Mouse (Mus musculus) layer of hippocampus, adult 2 months (tissue): ENCODE measurements at regions not wholly inside any gene's neighbourhood (a gene's known extent, or its start where the extent isn't known, plus 50 kb on each side); places are given as distances from the start of the nearest gene placed in this dataset.
A peak's percentile ranks its signal among the peaks of the same experiment; 100 is the strongest.

Experiments used
- DNase-seq, 2 experiments: peaks; one replicate each; pipeline ENCODE4 v3.0.0; 2022; ENCODE audit warnings: low spot score in 2 of 2
- H3K27ac ChIP-seq: fragments of 200-600 bp; 2 replicates; pipeline ENCODE4 v1.8.1; 2022
- H3K4me3 ChIP-seq: fragments of 200-600 bp; 2 replicates; pipeline ENCODE4 v1.8.1; 2022; ENCODE audit warnings: mild to moderate bottlenecking
- CTCF ChIP-seq: fragments of 200-600 bp; conservative IDR thresholded peaks from 2 replicates; pipeline ENCODE4 v1.8.1; 2022; ENCODE audit warnings: antibody characterized with exemption, mild to moderate bottlenecking, moderate library complexity
- microRNA-seq, 2 experiments: library from miRNA; unstranded; fragments of <30 nt; microRNA quantifications; one replicate each; pipeline ENCODE4 v1.2.0; 2021

- Histone ChIP-seq H3K4me3 (no peak overlapping the region), H3K27ac (no peak overlapping the region)
- TF ChIP-seq CTCF = no peak
- DNase-seq = no peak
Measured at GRCm38 (mm10) chr12:110219750-110220149, 59.1 kb upstream of the Dio3 start.

- DNase-seq = no peak
- no peak for TF ChIP-seq CTCF
- Histone ChIP-seq H3K4me3 (no peak overlapping the region), H3K27ac (no peak overlapping the region)
Measured at GRCm38 (mm10) chr12:110220516-110220915, 58.4 kb upstream of the Dio3 start.

GRCm38 (mm10) chr12:110221184-110221583 lies 57.7 kb upstream of the Dio3 start:
- Histone ChIP-seq H3K4me3 (no peak overlapping the region), H3K27ac (no peak overlapping the region)
- TF ChIP-seq CTCF = no peak
- DNase-seq = no peak

- Histone ChIP-seq H3K4me3 (no peak overlapping the region), H3K27ac (no peak overlapping the region)
- DNase-seq = no peak
- no peak for TF ChIP-seq CTCF
Measured at GRCm38 (mm10) chr12:110221679-110222078, 57.2 kb upstream of the Dio3 start.

GRCm38 (mm10) chr12:110224250-110224649 lies 54.6 kb upstream of the Dio3 start:
- no peak overlapping the region for H3K27ac ChIP-seq
- no peak overlapping the region for H3K4me3 ChIP-seq
- no peak for TF ChIP-seq CTCF
- DNase-seq = no peak

GRCm38 (mm10) chr12:110228011-110228411 lies 50.9 kb upstream of the Dio3 start:
- Histone ChIP-seq H3K27ac (peak overlapping the region; percentile 86), H3K4me3 (no peak overlapping the region)
- DNase-seq = peak; percentile 63 to 83
- TF ChIP-seq CTCF = no peak

Small RNA genes in the stretch of these regions (microRNA-seq; reads per million reads assigned to microRNA genes)
- 0 reads per million in 2 experiments for gene Gm24321
- gene Gm25252 = 0 reads per million in 2 experiments
- gene Gm25750 = 0 reads per million in 2 experiments
- 0 reads per million in 2 experiments for gene Gm27379
- 0 reads per million in 2 experiments for gene Gm44322
- 40.0 to 53.7 reads per million in 2 experiments for gene Mir1193
- 0.32 to 1.1 reads per million in 2 experiments for gene Mir1197
- gene Mir134 = 398 to 461 reads per million in 2 experiments
- 1,073 to 1,546 reads per million in 2 experiments for gene Mir154
- 0 reads per million in 2 experiments for gene Mir299a
- gene Mir299b = 0 reads per million in 2 experiments
- 558 to 717 reads per million in 2 experiments for gene Mir300
- 94.4 to 123 reads per million in 2 experiments for gene Mir3072
- 949 to 1,214 reads per million in 2 experiments for gene Mir323
- gene Mir329 = 243 to 382 reads per million in 2 experiments
- 2,574 to 3,680 reads per million in 2 experiments for gene Mir369
- gene Mir376a = 0 reads per million in 2 experiments
- 169 to 177 reads per million in 2 experiments for gene Mir376b
- gene Mir376c = 511 to 680 reads per million in 2 experiments
- gene Mir377 = 64.5 to 143 reads per million in 2 experiments
- 6,036 to 7,016 reads per million in 2 experiments for gene Mir379
- 0 reads per million in 2 experiments for gene Mir380
- gene Mir381 = 540 to 1,139 reads per million in 2 experiments
- gene Mir382 = 7,424 to 8,621 reads per million in 2 experiments
- gene Mir409 = 0 reads per million in 2 experiments
- gene Mir410 = 108 to 141 reads per million in 2 experiments
- gene Mir411 = 7,847 to 8,606 reads per million in 2 experiments
- 95.4 to 119 reads per million in 2 experiments for gene Mir412
- gene Mir453 = 0 reads per million in 2 experiments
- gene Mir485 = 1,925 to 2,647 reads per million in 2 experiments
- 4,498 to 9,123 reads per million in 2 experiments for gene Mir487b
- gene Mir494 = 18.9 to 22.6 reads per million in 2 experiments
- gene Mir495 = 123 to 135 reads per million in 2 experiments
- gene Mir496a = 149 to 187 reads per million in 2 experiments
- gene Mir539 = 0 reads per million in 2 experiments
- gene Mir541 = 4,464 to 4,612 reads per million in 2 experiments
- gene Mir543 = 267 to 753 reads per million in 2 experiments
- gene Mir544 = 5.9 to 7.0 reads per million in 2 experiments
- 0 reads per million in 2 experiments for gene Mir654
- 352 to 361 reads per million in 2 experiments for gene Mir666
- 562 to 722 reads per million in 2 experiments for gene Mir667
- 1,179 to 1,715 reads per million in 2 experiments for gene Mir668
- 19.9 to 35.1 reads per million in 2 experiments for gene Mir679
- 4.1 to 5.8 reads per million in 2 experiments for gene Mir758
- gene Mir882 = 0 reads per million in 2 experiments
